Mouse (Mus musculus) macrophage (primary cell): ENCODE results near the gene Tmem59l. TPM values are rescaled to one million over a fixed set of nuclear protein-coding genes. Genes with fewer than 3 reads are reported as not detected.
A peak's percentile ranks its signal among the peaks of the same experiment; 100 is the strongest.

Experiments
- H3K27ac ChIP-seq: fragments of 350-480 bp; formaldehyde crosslinking; 2 replicates; pipeline ENCODE4 v1.9.0; 2021
- H3K36me3 ChIP-seq: fragments of 350-480 bp; formaldehyde crosslinking; 2 replicates; pipeline ENCODE4 v1.9.0; 2021; ENCODE audit errors: inconsistent target
- H3K4me3 ChIP-seq: fragments of 350-480 bp; formaldehyde crosslinking; 2 replicates; pipeline ENCODE4 v1.9.0; 2021; ENCODE audit errors: inconsistent target
- H3K79me2 ChIP-seq: fragments of 350-480 bp; formaldehyde crosslinking; 2 replicates; pipeline ENCODE4 v1.9.0; 2021; ENCODE audit errors: inconsistent target
- WGBS: methylation state at CpG from one replicate; pipeline ENCODE4 v1.1.7; 2026; ENCODE audit warnings: inconsistent platforms; ENCODE audit not compliant: missing documents; 5-methylcytosine and 5-hydroxymethylcytosine counted together
- polyA plus RNA-seq: library from polyadenylated mRNA; stranded (reverse); fragments of 250-400 nt; gene quantifications from 3 replicates; pipeline ENCODE4 v1.2.4, GENCODE M21; 2018; ENCODE audit warnings: inconsistent platforms

The Tmem59l gene
- polyA plus RNA-seq, 1 experiment from 2014 or later = not detected

- no peak overlapping the region for H3K4me3 ChIP-seq
- peaks cover 58% of the 10 kb centered on the region for H3K79me2 ChIP-seq
- H3K36me3 ChIP-seq = peaks cover 41% of the 10 kb centered on the region
- 98% methylated on average over 9 of the region's 10 CpGs for WGBS
- no peak overlapping the region for H3K27ac ChIP-seq
Measured at GRCm38 (mm10) chr8:70517940-70518643, 30.9 kb upstream of the Tmem59l start.

- H3K27ac ChIP-seq = no peak overlapping the region
- 21% methylated on average over 2 of the region's 2 CpGs for WGBS
- peaks cover 73% of the 10 kb centered on the region for H3K79me2 ChIP-seq
- H3K4me3 ChIP-seq = no peak overlapping the region
- H3K36me3 ChIP-seq = peaks cover 42% of the 10 kb centered on the region
Measured at GRCm38 (mm10) chr8:70513441-70513840, 26.3 kb upstream of the Tmem59l start.

- WGBS = 62% methylated on average over 10 of the region's 11 CpGs
- H3K36me3 ChIP-seq = peaks cover 38% of the 10 kb centered on the region
- no peak overlapping the region for H3K4me3 ChIP-seq
- peak overlapping the region; percentile 85 for H3K27ac ChIP-seq
- H3K79me2 ChIP-seq = peaks cover 80% of the 10 kb centered on the region
Measured at GRCm38 (mm10) chr8:70512253-70512903, 25.2 kb upstream of the Tmem59l start.

- peak overlapping the region; percentile 85 for H3K27ac ChIP-seq
- H3K36me3 ChIP-seq = peaks cover 37% of the 10 kb centered on the region
- 85% methylated on average over 2 of the region's 2 CpGs for WGBS
- peaks cover 80% of the 10 kb centered on the region for H3K79me2 ChIP-seq
- no peak overlapping the region for H3K4me3 ChIP-seq
Measured at GRCm38 (mm10) chr8:70511770-70512169, 24.6 kb upstream of the Tmem59l start.

GRCm38 (mm10) chr8:70511174-70511573 is 24.0 kb upstream of the Tmem59l start:
- 56% methylated on average over 5 of the region's 6 CpGs for WGBS
- peak overlapping the region; percentile 85 for H3K27ac ChIP-seq
- peaks cover 75% of the 10 kb centered on the region for H3K79me2 ChIP-seq
- peak overlapping the region; percentile 75 for H3K4me3 ChIP-seq
- peaks cover 32% of the 10 kb centered on the region for H3K36me3 ChIP-seq

GRCm38 (mm10) chr8:70510228-70510915 is 23.2 kb upstream of the Tmem59l start, which contains the start of gene Uba52:
TSS of gene Uba52 (minus strand) at chr8:70510801.
- Histone ChIP-seq H3K79me2 (peaks cover 70% of the 10 kb centered on the region), H3K4me3 (peak within 1 kb of the TSS; percentile 93), H3K36me3 (peaks cover 30% of the 10 kb centered on the region), H3K27ac (peak within 1 kb of the TSS; percentile 85)
- WGBS = 3% methylated on average over 74 of the region's 74 CpGs

GRCm38 (mm10) chr8:70509281-70509952 is 22.3 kb upstream of the Tmem59l start:
- H3K4me3 ChIP-seq = peak overlapping the region; percentile 93

GRCm38 (mm10) chr8:70507027-70507393 is 19.9 kb upstream of the Tmem59l start:
- Histone ChIP-seq H3K4me3 (no peak overlapping the region), H3K79me2 (peaks cover 39% of the 10 kb centered on the region), H3K36me3 (peaks cover 7% of the 10 kb centered on the region; the same call in 1 of the 2 replicates), H3K27ac (no peak overlapping the region)
- 85% methylated on average over 5 of the region's 5 CpGs for WGBS

More at GRCm38 (mm10) chr8:70509281-70509952, 22.3 kb upstream of the Tmem59l start:
- Histone ChIP-seq H3K27ac (peak overlapping the region; percentile 58), H3K36me3 (peaks cover 23% of the 10 kb centered on the region), H3K79me2 (peaks cover 61% of the 10 kb centered on the region)
- 11% methylated on average over 25 of the region's 25 CpGs for WGBS

GRCm38 (mm10) chr8:70506328-70507026 is 19.3 kb upstream of the Tmem59l start, which contains the start of gene Rex1bd:
TSS of gene Rex1bd (minus strand) at chr8:70506752.
- H3K79me2 ChIP-seq = peaks cover 33% of the 10 kb centered on the region
- peaks cover 7% of the 10 kb centered on the region; the same call in 1 of the 2 replicates for H3K36me3 ChIP-seq
- peak within 1 kb of the TSS; percentile 63 for H3K4me3 ChIP-seq
- 9% methylated on average over 27 of the region's 40 CpGs for whole genome bisulfite sequencing
- H3K27ac ChIP-seq = peak within 1 kb of the TSS; percentile 29

- Histone ChIP-seq H3K79me2 (peaks cover 27% of the 10 kb centered on the region), H3K27ac (peak overlapping the region; percentile 29), H3K36me3 (peaks cover 7% of the 10 kb centered on the region; the same call in 1 of the 2 replicates), H3K4me3 (peak overlapping the region; percentile 63)
- WGBS = 48% methylated on average over 27 of the region's 32 CpGs
Measured at GRCm38 (mm10) chr8:70505698-70506327, 18.7 kb upstream of the Tmem59l start.

- WGBS = 89% methylated on average over 3 of the region's 3 CpGs
- H3K36me3 ChIP-seq = peaks cover 7% of the 10 kb centered on the region; the same call in 1 of the 2 replicates
- H3K79me2 ChIP-seq = peaks cover 24% of the 10 kb centered on the region
- no peak overlapping the region for H3K27ac ChIP-seq
- no peak overlapping the region for H3K4me3 ChIP-seq
Measured at GRCm38 (mm10) chr8:70504851-70505250, 17.7 kb upstream of the Tmem59l start.

- peaks cover 18% of the 10 kb centered on the region for H3K79me2 ChIP-seq
- H3K27ac ChIP-seq = no peak overlapping the region
- no peak overlapping the region for H3K4me3 ChIP-seq
- peaks cover 7% of the 10 kb centered on the region; the same call in 1 of the 2 replicates for H3K36me3 ChIP-seq
- 95% methylated on average over 16 of the region's 16 CpGs for WGBS
Measured at GRCm38 (mm10) chr8:70504291-70504716, 17.1 kb upstream of the Tmem59l start.

GRCm38 (mm10) chr8:70503062-70503750 is 16.0 kb upstream of the Tmem59l start:
- Histone ChIP-seq H3K4me3 (no peak overlapping the region), H3K36me3 (peaks cover 7% of the 10 kb centered on the region; the same call in 1 of the 2 replicates), H3K27ac (no peak overlapping the region), H3K79me2 (peaks cover 7% of the 10 kb centered on the region; the same call in 1 of the 2 replicates)
- 19% methylated on average over 40 of the region's 46 CpGs for WGBS
